Comparison of ENCODE assay signal across 8 mouse cellular contexts in genomic region chr6:39562166-39563015, GRCm38 (mm10). TPM values are rescaled to one million over a fixed set of nuclear protein-coding genes. Genes with fewer than 3 reads are reported as not detected.
A peak's percentile ranks its signal among the peaks of the same experiment; 100 is the strongest.
DNase-seq lines count a peak whose midpoint lies in the region; ATAC-seq and TF ChIP-seq lines count a peak whose summit lies in the region.

No protein-coding gene starts in this region.

- H3K4me3 ChIP-seq in cerebellum, adult 2 months (replicated peaks; ENCODE audit: insufficient read depth, low read depth, low read length) = no peak overlapping the region
- peak overlapping the region; percentile 9; the same call in 1 of the 2 replicates for H3K4me3 ChIP-seq in forebrain, postnatal 0 days (ENCODE audit: low read depth, low read length)
- no peak overlapping the region; the same call in 1 of the 2 replicates for H3K4me3 ChIP-seq in layer of hippocampus, adult 2 months
- 0 out of 2 replicates have a peak overlapping the region, but pooled peaks have one; percentile 3 for H3K4me3 ChIP-seq in neural tube, embryonic 15.5 days (replicated peaks)
- no peak overlapping the region for H3K4me3 ChIP-seq in thymus, adult 2 months (ENCODE audit: control insufficient read depth, insufficient read depth, low read length)

- 23% methylated on average over 23 of the region's 23 CpGs for WGBS in cerebellum, adult 2 months
- 20% methylated on average over 23 of the region's 23 CpGs for WGBS in forebrain, postnatal 0 days
- WGBS in neural tube, embryonic 15.5 days = 27% methylated on average over 23 of the region's 23 CpGs
- WGBS in thymus, adult 2 months = 28% methylated on average over 23 of the region's 23 CpGs

- no peaks in the 10 kb centered on the region for H3K9me3 ChIP-seq in forebrain, postnatal 0 days (ENCODE audit: low read length)
- no peaks in the 10 kb centered on the region for H3K9me3 ChIP-seq in neural tube, embryonic 15.5 days (replicated peaks)

- H3K27me3 ChIP-seq in cerebellum, adult 2 months (ENCODE audit: control insufficient read depth, insufficient read depth, low read length) = no peaks in the 10 kb centered on the region
- H3K27me3 ChIP-seq in forebrain, postnatal 0 days (ENCODE audit: insufficient read depth, low read length) = no peaks in the 10 kb centered on the region
- H3K27me3 ChIP-seq in neural tube, embryonic 15.5 days (replicated peaks) = no peaks in the 10 kb centered on the region
- peaks cover 4% of the 10 kb centered on the region for H3K27me3 ChIP-seq in thymus, adult 2 months (ENCODE audit: control insufficient read depth, insufficient read depth, low read length)

- no peak overlapping the region for H3K9ac ChIP-seq in forebrain, postnatal 0 days
- no peak overlapping the region for H3K9ac ChIP-seq in neural tube, embryonic 15.5 days (replicated peaks)

- H3K4me1 ChIP-seq in cerebellum, adult 2 months (ENCODE audit: control insufficient read depth, insufficient read depth, low read length) = peaks cover 3% of the 10 kb centered on the region; the same call in 1 of the 2 replicates
- H3K4me1 ChIP-seq in forebrain, postnatal 0 days (ENCODE audit: insufficient read depth) = peaks cover 7% of the 10 kb centered on the region
- H3K4me1 ChIP-seq in neural tube, embryonic 15.5 days = peaks cover 22% of the 10 kb centered on the region
- H3K4me1 ChIP-seq in thymus, adult 2 months (replicated peaks; ENCODE audit: control insufficient read depth, insufficient read depth, low read length) = peaks cover 7% of the 10 kb centered on the region; the same call in 1 of the 2 replicates

- peak; percentile 66 for ATAC-seq in forebrain, postnatal 0 days
- peak; percentile 51; the same call in 1 of the 2 replicates for ATAC-seq in neural tube, embryonic 15.5 days (ENCODE audit: low FRiP score)

- peak; percentile 92 for DNase-seq in MEL-GATA-1-ER (ENCODE audit: extremely low read depth, low read depth)
- peak; percentile 82 to 84 for DNase-seq in cerebellum, adult 2 months
- peak; percentile 93 for DNase-seq in forebrain, postnatal 0 days
- DNase-seq in heart, postnatal 4 days = peak; percentile 87
- peak; percentile 91 to 92 for DNase-seq in layer of hippocampus, adult 2 months (ENCODE audit: low spot score in 2 of 2)
- peak; percentile 75 to 84 for DNase-seq in lung, adult 18-20 months
- peak; percentile 78 for DNase-seq in thymus, adult 2 months

- peak overlapping the region; percentile 40 for H3K4me2 ChIP-seq in forebrain, postnatal 0 days (ENCODE audit: low read depth)
- H3K4me2 ChIP-seq in neural tube, embryonic 15.5 days = peak overlapping the region; percentile 40

- no peak overlapping the region for H3K27ac ChIP-seq in cerebellum, adult 2 months (ENCODE audit: insufficient read depth, low read length)
- no peak overlapping the region for H3K27ac ChIP-seq in forebrain, postnatal 0 days (ENCODE audit: low read depth, low read length)
- no peak overlapping the region for H3K27ac ChIP-seq in layer of hippocampus, adult 2 months
- H3K27ac ChIP-seq in neural tube, embryonic 15.5 days (replicated peaks) = no peak overlapping the region
- no peak overlapping the region for H3K27ac ChIP-seq in thymus, adult 2 months (ENCODE audit: control insufficient read depth, insufficient read depth, low read length)

- no peaks in the 10 kb centered on the region for H3K36me3 ChIP-seq in forebrain, postnatal 0 days (ENCODE audit: insufficient read depth)
- no peaks in the 10 kb centered on the region for H3K36me3 ChIP-seq in neural tube, embryonic 15.5 days
- no peaks in the 10 kb centered on the region for H3K36me3 ChIP-seq in thymus, adult 2 months (ENCODE audit: control insufficient read depth, insufficient read depth, low read length)

- peak; percentile 64; the same call in 1 of the 2 replicates for TF ChIP-seq CTCF in cerebellum, adult 2 months (IDR thresholded peaks at IDR 0.05; ENCODE audit: borderline replicate concordance, insufficient read depth, low read depth, low read length)
- TF ChIP-seq CTCF in forebrain, postnatal 0 days (IDR thresholded peaks at IDR 0.05; ENCODE audit: low read depth) = peak; percentile 95
- peak; percentile 93 for TF ChIP-seq CTCF in layer of hippocampus, adult 2 months (conservative IDR thresholded peaks at IDR 0.05)
- no peak for TF ChIP-seq CTCF in thymus, adult 2 months (IDR thresholded peaks at IDR 0.05; ENCODE audit: borderline replicate concordance, control insufficient read depth, extremely low read depth, insufficient read depth, low read length, poor library complexity)

- no peak for TF ChIP-seq POLR2A in cerebellum, adult 2 months (IDR thresholded peaks at IDR 0.05; ENCODE audit: borderline replicate concordance, insufficient read depth, low read length)
- no peak for TF ChIP-seq POLR2A in thymus, adult 2 months (IDR thresholded peaks at IDR 0.05; ENCODE audit: control insufficient read depth, extremely low read depth, insufficient read depth, low read length, poor library complexity)

RNA-seq across cellular contexts. Expression of gene Dennd2a, which starts 4.7 kb away (rescaled TPM):
- polyA plus RNA-seq in cerebellum, adult 2 months (2012; rRNA removed) = 12.3 and 13.5 TPM in 2 replicates
- total RNA-seq in forebrain, postnatal 0 days (2014; rRNA removed) = 11.2 and 13.7 TPM in 2 replicates
- 5.4 and 8.2 TPM in 2 replicates for polyA plus RNA-seq in forebrain, postnatal 0 days (2015; fragmentation: Nextera tagmentation; extraction: Ambion mirVana)
- total RNA-seq in heart, postnatal 4 days (2021) = 10 to 100 TPM; 26.1 to 27.5 TPM
- total RNA-seq in layer of hippocampus, adult 2 months (2021) = 10 to 100 TPM; 37.0 to 38.2 TPM
- 14.8 and 15.0 TPM in 2 replicates for polyA plus RNA-seq in neural tube, embryonic 15.5 days (2015; fragmentation: Nextera tagmentation; extraction: Ambion mirVana)
- polyA plus RNA-seq in thymus, adult 2 months (2012; rRNA removed) = 2.6 and 3.2 TPM in 2 replicates

RNA-seq across cellular contexts. Expression of gene Adck2, which starts 11.3 kb away (rescaled TPM):
- 30.2 and 33.2 TPM in 2 replicates for polyA plus RNA-seq in cerebellum, adult 2 months (2012; rRNA removed)
- 17.6 and 21.9 TPM in 2 replicates for total RNA-seq in forebrain, postnatal 0 days (2014; rRNA removed)
- 34.5 and 40.3 TPM in 2 replicates for polyA plus RNA-seq in forebrain, postnatal 0 days (2015; fragmentation: Nextera tagmentation; extraction: Ambion mirVana)
- total RNA-seq in heart, postnatal 4 days (2021) = 10 to 100 TPM; 15.9 to 16.6 TPM
- total RNA-seq in layer of hippocampus, adult 2 months (2021) = 10 to 100 TPM; 27.5 to 32.0 TPM
- 44.8 and 45.3 TPM in 2 replicates for polyA plus RNA-seq in neural tube, embryonic 15.5 days (2015; fragmentation: Nextera tagmentation; extraction: Ambion mirVana)
- 17.0 and 18.8 TPM in 2 replicates for polyA plus RNA-seq in thymus, adult 2 months (2012; rRNA removed)

RNA-seq across cellular contexts. Expression of gene Gm42420, which starts 23.2 kb away (rescaled TPM):
- 0.72 and 0.95 TPM in 2 replicates for polyA plus RNA-seq in cerebellum, adult 2 months (2012; rRNA removed)
- not detected in 2 replicates for total RNA-seq in forebrain, postnatal 0 days (2014; rRNA removed)
- 0.53 and 1.8 TPM in 2 replicates for polyA plus RNA-seq in forebrain, postnatal 0 days (2015; fragmentation: Nextera tagmentation; extraction: Ambion mirVana)
- total RNA-seq in heart, postnatal 4 days (2021) = not detected
- not detected for total RNA-seq in layer of hippocampus, adult 2 months (2021)
- 2.0 and 3.5 TPM in 2 replicates for polyA plus RNA-seq in neural tube, embryonic 15.5 days (2015; fragmentation: Nextera tagmentation; extraction: Ambion mirVana)
- polyA plus RNA-seq in thymus, adult 2 months (2012; rRNA removed) = 0.96 TPM in 1 of 2 replicates, not detected in the other

RNA-seq across cellular contexts. Expression of gene Ndufb2, which starts 30.0 kb away (rescaled TPM):
- polyA plus RNA-seq in cerebellum, adult 2 months (2012; rRNA removed) = 315 and 319 TPM in 2 replicates
- total RNA-seq in forebrain, postnatal 0 days (2014; rRNA removed) = 220 and 285 TPM in 2 replicates
- 500 and 654 TPM in 2 replicates for polyA plus RNA-seq in forebrain, postnatal 0 days (2015; fragmentation: Nextera tagmentation; extraction: Ambion mirVana)
- 100 to 1,000 TPM; 406 to 449 TPM for total RNA-seq in heart, postnatal 4 days (2021)
- 100 to 1,000 TPM; 167 to 192 TPM for total RNA-seq in layer of hippocampus, adult 2 months (2021)
- polyA plus RNA-seq in neural tube, embryonic 15.5 days (2015; fragmentation: Nextera tagmentation; extraction: Ambion mirVana) = 495 and 582 TPM in 2 replicates
- 249 and 412 TPM in 2 replicates for polyA plus RNA-seq in thymus, adult 2 months (2012; rRNA removed)

Comparison
In these comparisons a context has a peak if more than half of its experiments do, and no peak if none do; other contexts are left out.
1. H3K4me3 ChIP-seq: peak in forebrain, postnatal 0 days (single experiment) and neural tube, embryonic 15.5 days (single experiment); none in cerebellum, adult 2 months (single experiment), layer of hippocampus, adult 2 months (single experiment) and thymus, adult 2 months (single experiment).
2. Peak in every context shown above with its lines, with median percentiles within 50 percentile points of each other: DNase-seq.